Mouse (Mus musculus): ENCODE measurements around the gene Trim26. TPM values are rescaled to one million over a fixed set of nuclear protein-coding genes. Genes with fewer than 3 reads are reported as not detected.

The Trim26 gene
- polyA plus RNA-seq, 1 experiment from 2014 or later: 30.4 TPM

GRCm38 (mm10) chr17:36893387-36893786, 56.5 kb downstream of the Trim26 start:
- no peak overlapping the region for H3K27ac ChIP-seq
- no peaks in the 10 kb centered on the region for H3K4me1 ChIP-seq
- H3K9me3 ChIP-seq: no peaks in the 10 kb centered on the region
- H3K36me3 ChIP-seq: no peaks in the 10 kb centered on the region
- H3K4me3 ChIP-seq: no peak overlapping the region
- H3K27me3 ChIP-seq (ENCODE audit: insufficient read depth, poor library complexity, severe bottlenecking): peaks cover 23% of the 10 kb centered on the region; the same call in 1 of the 2 replicates
- DNase-seq (ENCODE audit: low spot score): no peak
- 63% methylated on average over 5 of the region's 5 CpGs for WGBS

- H3K4me3 ChIP-seq: no peak overlapping the region
- no peaks in the 10 kb centered on the region for H3K9me3 ChIP-seq
- H3K27ac ChIP-seq: no peak overlapping the region
- no peaks in the 10 kb centered on the region for H3K36me3 ChIP-seq
- no peak for DNase-seq (ENCODE audit: low spot score)
- H3K27me3 ChIP-seq (ENCODE audit: insufficient read depth, poor library complexity, severe bottlenecking): peaks cover 4% of the 10 kb centered on the region; the same call in 1 of the 2 replicates
- WGBS: 93% methylated on average over 1 of the region's 1 CpGs
- H3K4me1 ChIP-seq: no peaks in the 10 kb centered on the region
Observed at GRCm38 (mm10) chr17:36896583-36896982, 59.6 kb downstream of the Trim26 start.

DNA sequence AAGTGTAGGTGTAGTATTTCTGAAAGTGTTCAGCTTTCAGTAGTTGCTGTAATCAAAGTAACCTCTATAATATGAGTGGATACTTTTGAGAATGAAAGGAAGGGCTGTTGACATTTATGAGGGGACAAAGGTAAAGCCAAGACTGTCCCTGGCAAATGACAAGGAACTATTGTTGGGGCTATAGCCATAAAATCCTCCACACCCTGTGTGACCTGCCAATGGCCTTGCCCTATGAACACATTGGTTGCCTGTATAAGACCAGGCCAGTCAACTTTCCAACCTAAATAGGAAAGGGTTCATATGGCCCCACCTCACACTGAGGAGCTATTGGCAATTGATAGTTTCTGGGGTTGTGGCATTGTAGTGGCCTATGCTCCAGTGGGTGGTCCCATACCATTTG, 60.1 kb downstream of the Trim26 start:
- H3K9me3 ChIP-seq: no peaks in the 10 kb centered on the region
- no peak overlapping the region for H3K4me3 ChIP-seq
- no peaks in the 10 kb centered on the region for H3K36me3 ChIP-seq
- no peaks in the 10 kb centered on the region for H3K4me1 ChIP-seq
- no peak overlapping the region for H3K27ac ChIP-seq
- no peak for DNase-seq (ENCODE audit: low spot score)
- no peaks in the 10 kb centered on the region for H3K27me3 ChIP-seq (ENCODE audit: insufficient read depth, poor library complexity, severe bottlenecking)

GRCm38 (mm10) chr17:36897552-36898205, 60.7 kb downstream of the Trim26 start, which contains the start of gene Trim31:
TSS of gene Trim31 (plus strand) at chr17:36898118.
- H3K9me3 ChIP-seq: no peaks in the 10 kb centered on the region
- no peak for DNase-seq (ENCODE audit: low spot score)
- 63% methylated on average over 6 of the region's 6 CpGs for WGBS

DNA sequence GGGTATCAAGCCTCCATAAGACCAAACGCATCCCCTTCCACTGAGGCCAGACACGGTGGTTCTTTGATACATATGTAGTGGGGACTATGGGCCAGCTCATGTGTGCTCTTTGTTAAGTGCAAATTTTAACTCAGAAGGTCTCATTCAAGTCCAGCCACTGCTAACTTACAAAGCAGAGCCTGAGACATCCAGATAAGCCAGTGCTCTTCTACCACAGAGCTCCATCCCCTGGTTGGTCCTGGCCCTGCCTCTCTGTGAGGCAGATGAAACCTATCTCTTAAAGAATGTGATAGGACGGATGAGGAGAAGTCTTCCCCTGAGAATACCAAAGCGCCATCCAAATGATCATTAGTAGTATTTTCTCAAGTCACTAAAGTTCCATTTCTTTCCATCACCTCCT, 62.4 kb downstream of the Trim26 start:
- Histone ChIP-seq H3K4me3 (no peak overlapping the region), H3K36me3 (no peaks in the 10 kb centered on the region), H3K27ac (no peak overlapping the region), H3K9me3 (no peaks in the 10 kb centered on the region), H3K4me1 (no peaks in the 10 kb centered on the region), H3K27me3 (ENCODE audit: insufficient read depth, poor library complexity, severe bottlenecking) (no peaks in the 10 kb centered on the region)
- WGBS: 77% methylated on average over 4 of the region's 4 CpGs
- DNase-seq (ENCODE audit: low spot score): no peak

More at GRCm38 (mm10) chr17:36897552-36898205, 60.7 kb downstream of the Trim26 start, which contains the start of gene Trim31:
- H3K27ac ChIP-seq: no peak within 1 kb of the TSS
- no peak within 1 kb of the TSS for H3K4me3 ChIP-seq
- H3K36me3 ChIP-seq: no peaks in the 10 kb centered on the region
- H3K27me3 ChIP-seq (ENCODE audit: insufficient read depth, poor library complexity, severe bottlenecking): no peaks in the 10 kb centered on the region
- H3K4me1 ChIP-seq: no peaks in the 10 kb centered on the region

DNA sequence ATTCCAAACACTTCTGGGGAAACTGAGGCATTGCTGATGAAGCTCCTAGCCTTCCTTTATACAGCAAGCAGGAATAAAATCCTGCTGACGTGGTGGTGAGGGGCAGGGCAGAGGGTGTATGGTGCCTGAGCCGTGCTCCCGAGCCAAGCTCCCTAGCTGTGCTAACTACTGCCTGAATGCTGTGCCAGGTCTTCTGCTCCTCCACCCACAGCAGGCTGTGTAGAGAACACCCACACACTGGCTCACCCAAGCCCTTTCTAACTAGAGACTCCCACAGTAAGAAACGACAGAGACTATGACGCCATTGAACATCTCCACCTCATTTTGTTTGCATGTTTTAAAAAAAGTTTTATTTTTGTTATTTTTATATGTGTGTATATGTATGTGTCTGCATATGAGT, 63.1 kb downstream of the Trim26 start:
- no peak for DNase-seq (ENCODE audit: low spot score)
- 72% methylated on average over 5 of the region's 5 CpGs for WGBS
- Histone ChIP-seq H3K27me3 (ENCODE audit: insufficient read depth, poor library complexity, severe bottlenecking) (no peaks in the 10 kb centered on the region), H3K36me3 (no peaks in the 10 kb centered on the region), H3K4me3 (no peak overlapping the region), H3K9me3 (no peaks in the 10 kb centered on the region), H3K4me1 (no peaks in the 10 kb centered on the region), H3K27ac (no peak overlapping the region)

- Histone ChIP-seq H3K4me1 (no peaks in the 10 kb centered on the region), H3K36me3 (no peaks in the 10 kb centered on the region), H3K9me3 (no peaks in the 10 kb centered on the region), H3K27ac (no peak overlapping the region), H3K4me3 (no peak overlapping the region), H3K27me3 (ENCODE audit: insufficient read depth, poor library complexity, severe bottlenecking) (no peaks in the 10 kb centered on the region)
- WGBS: 52% methylated on average over 1 of the region's 1 CpGs
- no peak for DNase-seq (ENCODE audit: low spot score)
Observed at GRCm38 (mm10) chr17:36900691-36901090, 63.8 kb downstream of the Trim26 start.

- Histone ChIP-seq H3K9me3 (no peaks in the 10 kb centered on the region), H3K4me3 (no peak overlapping the region), H3K4me1 (no peaks in the 10 kb centered on the region), H3K27ac (no peak overlapping the region), H3K36me3 (no peaks in the 10 kb centered on the region), H3K27me3 (ENCODE audit: insufficient read depth, poor library complexity, severe bottlenecking) (no peaks in the 10 kb centered on the region)
- no peak for DNase-seq (ENCODE audit: low spot score)
- 63% methylated on average over 3 of the region's 3 CpGs for WGBS
Observed at GRCm38 (mm10) chr17:36903651-36904050, 66.7 kb downstream of the Trim26 start.

GRCm38 (mm10) chr17:36908235-36908634, 71.3 kb downstream of the Trim26 start:
- Histone ChIP-seq H3K36me3 (no peaks in the 10 kb centered on the region), H3K4me3 (no peak overlapping the region), H3K27ac (no peak overlapping the region), H3K9me3 (no peaks in the 10 kb centered on the region), H3K27me3 (ENCODE audit: insufficient read depth, poor library complexity, severe bottlenecking) (peaks cover 5% of the 10 kb centered on the region; the same call in 1 of the 2 replicates), H3K4me1 (no peaks in the 10 kb centered on the region)
- no peak for DNase-seq (ENCODE audit: low spot score)
- 45% methylated on average over 1 of the region's 1 CpGs for WGBS

Other genes with a start within 250 kb of the Trim26 start
- gene H2-M9, start 194.5 kb upstream of the Trim26 start, polyA plus RNA-seq (2016; fragmentation: Nextera tagmentation; extraction: Ambion mirVana): not detected in 2 replicates
- gene H2-M1, start 164.9 kb upstream of the Trim26 start, polyA plus RNA-seq (2016; fragmentation: Nextera tagmentation; extraction: Ambion mirVana): not detected in 2 replicates
- gene H2-M10.5, start 64.2 kb upstream of the Trim26 start, polyA plus RNA-seq (2016; fragmentation: Nextera tagmentation; extraction: Ambion mirVana): not detected in 2 replicates
- gene H2-M10.6, start 25.0 kb upstream of the Trim26 start, polyA plus RNA-seq (2016; fragmentation: Nextera tagmentation; extraction: Ambion mirVana): not detected in 2 replicates
- gene Trim15, start 30.1 kb downstream of the Trim26 start, polyA plus RNA-seq (2016; fragmentation: Nextera tagmentation; extraction: Ambion mirVana): 0.20 TPM in 1 of 2 replicates, not detected in the other
- 18.6 and 21.5 TPM in 2 replicates for gene Trim10, start 32.4 kb downstream of the Trim26 start, polyA plus RNA-seq (2016; fragmentation: Nextera tagmentation; extraction: Ambion mirVana)
- not detected in 2 replicates for gene Trim40, start 53.0 kb downstream of the Trim26 start, polyA plus RNA-seq (2016; fragmentation: Nextera tagmentation; extraction: Ambion mirVana)
- not detected in 2 replicates for gene Trim31, start 61.0 kb downstream of the Trim26 start, polyA plus RNA-seq (2016; fragmentation: Nextera tagmentation; extraction: Ambion mirVana)
- gene Rnf39, start 105.8 kb downstream of the Trim26 start, polyA plus RNA-seq (2016; fragmentation: Nextera tagmentation; extraction: Ambion mirVana): not detected in 2 replicates
- gene Ppp1r11, start 114.6 kb downstream of the Trim26 start, polyA plus RNA-seq (2016; fragmentation: Nextera tagmentation; extraction: Ambion mirVana): 98.8 and 121 TPM in 2 replicates
- 45.2 and 55.4 TPM in 2 replicates for gene Znrd1, start 121.4 kb downstream of the Trim26 start, polyA plus RNA-seq (2016; fragmentation: Nextera tagmentation; extraction: Ambion mirVana)
- 7.7 and 10.3 TPM in 2 replicates for gene Znrd1as, start 121.5 kb downstream of the Trim26 start, polyA plus RNA-seq (2016; fragmentation: Nextera tagmentation; extraction: Ambion mirVana)
- 0.19 and 0.32 TPM in 2 replicates for gene 2410137M14Rik, start 144.1 kb downstream of the Trim26 start, polyA plus RNA-seq (2016; fragmentation: Nextera tagmentation; extraction: Ambion mirVana)
- gene H2-M5, start 152.4 kb downstream of the Trim26 start, polyA plus RNA-seq (2016; fragmentation: Nextera tagmentation; extraction: Ambion mirVana): 0.27 and 0.39 TPM in 2 replicates
- 65.9 and 84.5 TPM in 2 replicates for gene Zfp57, start 164.0 kb downstream of the Trim26 start, polyA plus RNA-seq (2016; fragmentation: Nextera tagmentation; extraction: Ambion mirVana)
- gene Mog, start 186.3 kb downstream of the Trim26 start, polyA plus RNA-seq (2016; fragmentation: Nextera tagmentation; extraction: Ambion mirVana): 0.10 and 0.14 TPM in 2 replicates
- gene Gabbr1, start 208.8 kb downstream of the Trim26 start, polyA plus RNA-seq (2016; fragmentation: Nextera tagmentation; extraction: Ambion mirVana): 5.8 and 9.6 TPM in 2 replicates